In the genomic region with DNA sequence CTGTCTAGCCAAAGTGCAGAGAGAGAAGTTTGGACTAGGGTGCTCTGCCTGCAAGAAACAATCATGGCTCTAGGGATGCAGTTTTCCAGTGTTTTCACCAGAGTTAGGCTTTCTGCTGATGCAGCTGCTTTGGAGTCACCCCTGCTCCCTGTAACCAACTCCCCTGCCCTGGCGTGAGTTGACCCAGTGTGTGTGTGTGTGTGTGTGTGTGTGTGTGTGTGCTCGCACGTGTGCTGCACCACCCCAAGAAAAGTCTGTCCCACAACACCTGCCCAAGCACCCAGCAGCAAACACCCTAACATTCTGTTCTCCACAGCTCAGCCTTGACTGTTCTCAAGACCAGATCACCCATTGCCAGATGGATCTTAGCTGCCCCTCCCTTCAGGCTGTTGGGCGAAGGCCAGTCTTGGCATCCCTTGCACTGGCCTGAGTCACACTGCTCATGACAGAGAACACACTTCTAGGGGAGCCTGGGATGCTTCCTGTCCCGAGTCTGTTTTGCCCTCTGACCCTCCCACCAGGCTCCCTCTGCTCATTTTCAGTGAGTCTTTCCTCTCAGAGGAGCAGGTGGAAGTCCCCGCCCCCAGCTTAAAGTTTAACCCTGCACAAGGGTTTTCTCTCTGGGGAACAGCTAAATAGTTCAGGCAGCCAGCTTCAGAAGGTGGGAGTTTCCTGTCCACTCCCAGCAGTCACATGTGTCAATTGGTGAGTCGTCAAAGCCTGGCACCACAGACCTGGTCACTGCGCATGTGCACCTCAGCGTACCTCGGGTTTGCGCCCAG, we compare ENCODE assay signal across 8 mouse cellular contexts. TPM values are rescaled to one million over a fixed set of nuclear protein-coding genes. Genes with fewer than 3 reads are reported as not detected.
DNase-seq lines count a peak whose midpoint lies in the region; ATAC-seq and TF ChIP-seq lines count a peak whose summit lies in the region.

No protein-coding gene starts in this region.

- H3K4me1 ChIP-seq in kidney, adult 2 months (ENCODE audit: control insufficient read depth, insufficient read depth, low read length), result peaks cover 15% of the 10 kb centered on the region
- peaks cover 15% of the 10 kb centered on the region for H3K4me1 ChIP-seq in lung, embryonic 16.5 days (replicated peaks; ENCODE audit: control insufficient read depth, insufficient read depth, low read length)
- peaks cover 15% of the 10 kb centered on the region for H3K4me1 ChIP-seq in thymus, adult 2 months (replicated peaks; ENCODE audit: control insufficient read depth, insufficient read depth, low read length)
- no peaks in the 10 kb centered on the region; the same call in 1 of the 2 replicates for H3K4me1 ChIP-seq in forebrain, embryonic 12.5 days

- intact Hi-C loops in gastrocnemius, postnatal 36 days (cut with DNase I), result no loop called here

- no peak overlapping the region for H3K4me2 ChIP-seq in lung, embryonic 16.5 days (ENCODE audit: low read depth, low read length)
- no peak overlapping the region for H3K4me2 ChIP-seq in forebrain, embryonic 12.5 days

- no peaks in the 10 kb centered on the region for H3K36me3 ChIP-seq in kidney, adult 2 months (ENCODE audit: control insufficient read depth, insufficient read depth, low read length)
- H3K36me3 ChIP-seq in lung, embryonic 16.5 days (ENCODE audit: control insufficient read depth, insufficient read depth, low read length), result no peaks in the 10 kb centered on the region
- no peaks in the 10 kb centered on the region for H3K36me3 ChIP-seq in thymus, adult 2 months (ENCODE audit: control insufficient read depth, insufficient read depth, low read length)
- no peaks in the 10 kb centered on the region for H3K36me3 ChIP-seq in forebrain, embryonic 12.5 days (replicated peaks)

- WGBS in kidney, adult 2 months, result 25% methylated on average over 11 of the region's 11 CpGs
- 48% methylated on average over 11 of the region's 11 CpGs for WGBS in lung, embryonic 16.5 days
- WGBS in thymus, adult 2 months, result 53% methylated on average over 11 of the region's 11 CpGs
- 76% methylated on average over 11 of the region's 11 CpGs for WGBS in forebrain, embryonic 12.5 days

- peak overlapping the region; percentile 9; the same call in 1 of the 2 replicates for H3K9ac ChIP-seq in lung, embryonic 16.5 days (ENCODE audit: low read length)
- H3K9ac ChIP-seq in forebrain, embryonic 12.5 days, result no peak overlapping the region

- no peaks in the 10 kb centered on the region for H3K27me3 ChIP-seq in kidney, adult 2 months (replicated peaks; ENCODE audit: control insufficient read depth, insufficient read depth, low read length)
- H3K27me3 ChIP-seq in lung, embryonic 16.5 days (ENCODE audit: control insufficient read depth, insufficient read depth, low read depth, low read length), result no peaks in the 10 kb centered on the region
- no peaks in the 10 kb centered on the region for H3K27me3 ChIP-seq in thymus, adult 2 months (ENCODE audit: control insufficient read depth, insufficient read depth, low read length)
- H3K27me3 ChIP-seq in forebrain, embryonic 12.5 days, result no peaks in the 10 kb centered on the region

- H3K27ac ChIP-seq in kidney, adult 2 months (ENCODE audit: insufficient read depth, low read depth, low read length), result peak overlapping the region; percentile 60
- H3K27ac ChIP-seq in lung, embryonic 16.5 days (ENCODE audit: low read length), result peak overlapping the region; percentile 47
- no peak overlapping the region; the same call in 1 of the 2 replicates for H3K27ac ChIP-seq in thymus, adult 2 months (ENCODE audit: control insufficient read depth, insufficient read depth, low read length)
- H3K27ac ChIP-seq in forebrain, embryonic 12.5 days, result no peak overlapping the region

- peaks cover 2% of the 10 kb centered on the region; the same call in 1 of the 2 replicates for H3K9me3 ChIP-seq in lung, embryonic 16.5 days (ENCODE audit: control insufficient read depth, low read length)
- no peaks in the 10 kb centered on the region for H3K9me3 ChIP-seq in forebrain, embryonic 12.5 days

- ATAC-seq in cerebellum, adult (ENCODE audit: insufficient number of reproducible peaks, low FRiP score, low TSS enrichment), result peak; percentile 84
- peak; percentile 80 for ATAC-seq in lung, embryonic 16.5 days (ENCODE audit: low read depth)
- no peak for ATAC-seq in forebrain, embryonic 12.5 days (ENCODE audit: low FRiP score)

- DNase-seq in NIH3T3 (ENCODE audit: low read depth), result peak; percentile 97
- peak; percentile 79 to 81 for DNase-seq in gastrocnemius, postnatal 36 days
- DNase-seq in kidney, adult 2 months, result peak; percentile 96
- DNase-seq in thymus, adult 2 months, result peak; percentile 11
- no peak for DNase-seq in frontal cortex, postnatal 14 days (ENCODE audit: low spot score in 2 of 2)

- H3K4me3 ChIP-seq in kidney, adult 2 months (ENCODE audit: insufficient read depth, low read depth, low read length), result no peak overlapping the region
- no peak overlapping the region for H3K4me3 ChIP-seq in lung, embryonic 16.5 days (ENCODE audit: low read length)
- H3K4me3 ChIP-seq in thymus, adult 2 months (ENCODE audit: control insufficient read depth, insufficient read depth, low read length), result no peak overlapping the region
- no peak overlapping the region for H3K4me3 ChIP-seq in forebrain, embryonic 12.5 days (replicated peaks)

- TF ChIP-seq POLR2A in kidney, adult 2 months (IDR thresholded peaks at IDR 0.05; ENCODE audit: low read depth, low read length), result no peak
- no peak for TF ChIP-seq POLR2A in thymus, adult 2 months (IDR thresholded peaks at IDR 0.05; ENCODE audit: control insufficient read depth, extremely low read depth, insufficient read depth, low read length, poor library complexity)

- TF ChIP-seq CTCF in kidney, adult 2 months (conservative IDR thresholded peaks at IDR 0.05; ENCODE audit: insufficient read depth, insufficient read length, low read depth, low read length), result no peak
- no peak for TF ChIP-seq CTCF in thymus, adult 2 months (IDR thresholded peaks at IDR 0.05; ENCODE audit: borderline replicate concordance, control insufficient read depth, extremely low read depth, insufficient read depth, low read length, poor library complexity)

RNA-seq across cellular contexts. Expression of a gene that starts 26.9 kb away (rescaled TPM):
- 10 to 100 TPM; 14.9 to 18.2 TPM for total RNA-seq in gastrocnemius, postnatal 36 days (2021)
- 41.9 and 50.7 TPM in 2 replicates for polyA plus RNA-seq in kidney, adult 2 months (2012; rRNA removed)
- polyA plus RNA-seq in lung, embryonic 16.5 days (2015; fragmentation: Nextera tagmentation; extraction: Ambion mirVana), result 14.3 and 15.1 TPM in 2 replicates
- 12.9 and 13.2 TPM in 2 replicates for polyA plus RNA-seq in thymus, adult 2 months (2012; rRNA removed)
- 4.4 and 4.8 TPM in 2 replicates for polyA plus RNA-seq in forebrain, embryonic 12.5 days (2016; fragmentation: Nextera tagmentation; extraction: Ambion mirVana)

RNA-seq across cellular contexts. Expression of a gene that starts 53.9 kb away (rescaled TPM):
- total RNA-seq in gastrocnemius, postnatal 36 days (2021), result 10 to 100 TPM; 25.3 to 27.3 TPM
- 69.3 and 71.6 TPM in 2 replicates for polyA plus RNA-seq in kidney, adult 2 months (2012; rRNA removed)
- 54.4 and 56.9 TPM in 2 replicates for polyA plus RNA-seq in lung, embryonic 16.5 days (2015; fragmentation: Nextera tagmentation; extraction: Ambion mirVana)
- polyA plus RNA-seq in thymus, adult 2 months (2012; rRNA removed), result 102 TPM in 2 replicates
- polyA plus RNA-seq in forebrain, embryonic 12.5 days (2016; fragmentation: Nextera tagmentation; extraction: Ambion mirVana), result 67.0 and 67.4 TPM in 2 replicates

Comparison
In these comparisons a context has a peak if more than half of its experiments do, and no peak if none do; other contexts are left out.
1. DNase-seq: peak in NIH3T3 (single experiment), gastrocnemius, postnatal 36 days (2 of 2), kidney, adult 2 months (single experiment) and thymus, adult 2 months (single experiment); none in frontal cortex, postnatal 14 days (0 of 2).
2. H3K27ac ChIP-seq: peak in kidney, adult 2 months (single experiment) and lung, embryonic 16.5 days (single experiment); none in thymus, adult 2 months (single experiment) and forebrain, embryonic 12.5 days (single experiment).